Mouse (Mus musculus): Measurements from ENCODE around the gene Sytl1.

Gene Sytl1

DNA sequence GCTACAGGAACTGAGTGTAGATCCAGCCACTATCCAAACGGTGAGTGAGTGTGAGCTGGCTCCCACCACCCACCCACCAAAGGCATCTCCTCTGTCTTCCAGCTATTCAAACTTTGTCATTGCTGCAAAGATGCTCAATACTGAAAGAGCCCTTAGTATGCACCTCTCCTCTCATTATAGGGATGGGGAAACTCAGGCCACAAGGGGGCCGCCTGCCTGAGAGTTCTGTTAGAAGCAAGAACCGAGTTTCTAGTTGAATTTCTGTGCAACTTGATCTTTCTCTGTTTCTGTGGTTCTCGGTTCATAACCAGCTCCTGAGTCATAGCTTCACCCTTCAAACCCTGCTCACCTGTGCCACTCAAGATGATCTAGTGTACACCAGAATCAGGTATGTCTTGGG is 10.8 kb downstream of the Sytl1 start:
- TF ChIP-seq NANOG (IDR thresholded peaks at IDR 0.05; ENCODE audit: borderline replicate concordance, low read length) (no peak), POU5F1 (IDR thresholded peaks at IDR 0.05; ENCODE audit: borderline replicate concordance, low read length) (no peak), CTCF (conservative IDR thresholded peaks at IDR 0.05; ENCODE audit: low read length) (peak; percentile 13; the same call in 1 of the 2 replicates)
- Histone ChIP-seq H3K4me1 (replicated peaks; ENCODE audit: low read depth, low read length) (peaks cover 48% of the 10 kb centered on the region), H3K27me3 (ENCODE audit: insufficient read depth, low read length) (peaks cover 89% of the 10 kb centered on the region), H3K36me3 (ENCODE audit: insufficient read depth, low read length) (0 out of 2 replicates have a peak, but pooled peaks cover 3% of the 10 kb centered on the region), H3K4me3 (replicated peaks; ENCODE audit: low read length) (no peak overlapping the region), H3K9me3 (ENCODE audit: low read length) (no peaks in the 10 kb centered on the region)

DNA sequence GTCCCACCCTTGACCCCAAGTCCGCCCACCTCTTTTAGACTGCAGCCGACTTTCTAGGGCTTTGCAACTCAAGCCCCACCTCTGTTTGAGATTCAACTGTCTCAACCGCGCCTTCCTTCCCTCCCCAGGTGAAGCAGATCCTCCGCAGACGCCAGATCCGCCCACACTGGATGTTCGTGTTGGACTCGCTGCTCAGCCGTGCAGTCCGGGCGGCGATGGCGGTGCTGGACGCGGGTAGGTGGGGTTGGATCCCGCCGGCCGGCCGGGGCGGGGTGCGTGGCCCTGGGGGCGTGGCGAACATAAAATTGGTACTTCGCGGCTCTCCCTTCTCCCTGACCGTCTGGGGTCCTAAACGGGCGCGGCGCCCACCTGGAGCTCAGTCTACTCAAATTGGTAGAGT is 11.7 kb downstream of the Sytl1 start:
- TF ChIP-seq NANOG (IDR thresholded peaks at IDR 0.05; ENCODE audit: borderline replicate concordance, low read length), result no peak
- no peak for TF ChIP-seq POU5F1 (IDR thresholded peaks at IDR 0.05; ENCODE audit: borderline replicate concordance, low read length)
- TF ChIP-seq CTCF (conservative IDR thresholded peaks at IDR 0.05; ENCODE audit: low read length), result no peak
- Histone ChIP-seq H3K4me3 (replicated peaks; ENCODE audit: low read length) (peak overlapping the region; percentile 74), H3K36me3 (ENCODE audit: insufficient read depth, low read length) (0 out of 2 replicates have a peak, but pooled peaks cover 3% of the 10 kb centered on the region), H3K4me1 (replicated peaks; ENCODE audit: low read depth, low read length) (peaks cover 48% of the 10 kb centered on the region), H3K9me3 (ENCODE audit: low read length) (no peaks in the 10 kb centered on the region), H3K27me3 (ENCODE audit: insufficient read depth, low read length) (peaks cover 95% of the 10 kb centered on the region)

DNA sequence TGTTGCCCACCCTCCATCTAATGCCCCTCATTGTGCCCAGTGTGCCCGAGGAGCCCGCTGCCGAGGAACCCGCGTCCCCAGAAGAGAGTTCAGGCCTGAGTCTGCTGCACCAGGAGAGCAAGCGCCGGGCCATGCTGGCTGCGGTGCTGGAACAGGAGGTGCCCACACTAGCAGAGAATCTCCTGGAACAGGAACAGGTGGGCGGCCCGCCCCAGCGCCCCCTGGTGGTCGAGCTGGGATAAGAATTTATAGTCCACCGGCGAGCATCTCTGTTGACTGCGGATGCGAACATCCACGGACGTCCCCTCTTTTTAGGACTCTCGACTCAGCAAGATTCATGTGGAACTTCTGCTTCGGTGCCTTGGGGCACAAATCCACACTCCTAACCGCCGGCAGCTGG is 12.3 kb downstream of the Sytl1 start:
- Histone ChIP-seq H3K36me3 (ENCODE audit: insufficient read depth, low read length) (0 out of 2 replicates have a peak, but pooled peaks cover 3% of the 10 kb centered on the region), H3K4me3 (replicated peaks; ENCODE audit: low read length) (peak overlapping the region; percentile 74), H3K27me3 (ENCODE audit: insufficient read depth, low read length) (peaks cover 95% of the 10 kb centered on the region), H3K4me1 (replicated peaks; ENCODE audit: low read depth, low read length) (peaks cover 47% of the 10 kb centered on the region), H3K9me3 (ENCODE audit: low read length) (no peaks in the 10 kb centered on the region)
- TF ChIP-seq NANOG (IDR thresholded peaks at IDR 0.05; ENCODE audit: borderline replicate concordance, low read length), result no peak
- TF ChIP-seq CTCF (conservative IDR thresholded peaks at IDR 0.05; ENCODE audit: low read length), result peak; percentile 56

DNA sequence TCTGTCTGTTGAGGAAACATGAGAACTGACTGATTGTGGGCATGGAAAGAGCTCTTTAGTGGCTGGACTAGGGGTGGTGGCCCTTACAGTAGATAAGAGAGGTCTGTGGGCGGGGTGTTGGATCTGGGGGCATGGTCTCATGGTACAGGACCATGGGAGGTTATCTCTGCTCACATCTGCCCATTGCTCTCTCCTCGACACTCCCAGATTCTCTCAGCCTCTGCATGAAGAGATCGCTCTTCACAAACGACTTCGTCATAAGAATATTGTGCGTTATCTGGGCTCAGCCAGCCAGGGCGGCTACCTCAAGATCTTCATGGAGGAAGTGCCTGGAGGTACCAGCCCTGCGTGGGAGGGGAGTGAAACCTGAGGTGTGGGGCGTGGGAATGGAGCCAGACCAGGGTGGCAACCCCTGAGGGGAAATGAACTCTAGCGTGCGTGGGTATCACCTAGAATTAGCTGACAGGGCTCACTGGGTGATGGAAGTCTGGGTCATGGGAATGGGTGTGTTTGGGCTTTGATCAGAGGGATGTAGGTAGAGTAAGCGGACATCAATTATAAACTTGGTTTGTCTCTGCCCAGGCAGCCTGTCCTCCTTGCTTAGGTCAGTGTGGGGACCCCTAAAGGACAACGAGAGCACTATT is 15.0 kb downstream of the Sytl1 start:
- Histone ChIP-seq H3K4me3 (replicated peaks; ENCODE audit: low read length) (no peak overlapping the region), H3K4me1 (replicated peaks; ENCODE audit: low read depth, low read length) (peaks cover 56% of the 10 kb centered on the region), H3K27me3 (ENCODE audit: insufficient read depth, low read length) (peaks cover 93% of the 10 kb centered on the region), H3K9me3 (ENCODE audit: low read length) (no peaks in the 10 kb centered on the region), H3K36me3 (ENCODE audit: insufficient read depth, low read length) (no peaks in the 10 kb centered on the region)
- TF ChIP-seq POU5F1 (IDR thresholded peaks at IDR 0.05; ENCODE audit: borderline replicate concordance, low read length), result no peak
- TF ChIP-seq CTCF (conservative IDR thresholded peaks at IDR 0.05; ENCODE audit: low read length), result no peak
- no peak for TF ChIP-seq NANOG (IDR thresholded peaks at IDR 0.05; ENCODE audit: borderline replicate concordance, low read length)

DNA sequence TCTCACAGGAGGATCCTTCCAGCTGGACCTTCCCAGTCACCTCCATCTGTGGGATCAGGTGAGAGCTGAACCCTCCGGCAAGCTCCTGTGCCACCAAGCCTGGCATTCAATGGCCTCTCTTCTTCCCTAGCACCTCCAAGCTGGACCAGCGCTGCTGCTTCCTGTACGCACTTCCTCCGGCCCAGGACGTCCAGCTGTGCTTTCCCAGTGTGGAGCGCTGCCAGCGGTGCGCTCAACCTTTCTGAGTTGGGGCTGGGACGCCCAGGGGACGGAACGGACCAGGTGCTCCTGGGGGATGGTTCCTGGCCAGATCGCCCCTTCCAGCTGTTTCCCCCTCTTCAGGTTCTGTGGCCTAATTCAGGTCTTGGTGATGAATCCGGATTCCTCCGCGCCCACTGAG is 15.8 kb downstream of the Sytl1 start:
- no peaks in the 10 kb centered on the region for H3K36me3 ChIP-seq (ENCODE audit: insufficient read depth, low read length)
- TF ChIP-seq POU5F1 (IDR thresholded peaks at IDR 0.05; ENCODE audit: borderline replicate concordance, low read length), result no peak
- no peak for TF ChIP-seq NANOG (IDR thresholded peaks at IDR 0.05; ENCODE audit: borderline replicate concordance, low read length)
- TF ChIP-seq CTCF (conservative IDR thresholded peaks at IDR 0.05; ENCODE audit: low read length), result no peak
- no peaks in the 10 kb centered on the region for H3K9me3 ChIP-seq (ENCODE audit: low read length)
- peaks cover 65% of the 10 kb centered on the region for H3K4me1 ChIP-seq (replicated peaks; ENCODE audit: low read depth, low read length)
- peaks cover 90% of the 10 kb centered on the region for H3K27me3 ChIP-seq (ENCODE audit: insufficient read depth, low read length)
- H3K4me3 ChIP-seq (replicated peaks; ENCODE audit: low read length), result peak overlapping the region; percentile 46; the same call in 1 of the 2 replicates

DNA sequence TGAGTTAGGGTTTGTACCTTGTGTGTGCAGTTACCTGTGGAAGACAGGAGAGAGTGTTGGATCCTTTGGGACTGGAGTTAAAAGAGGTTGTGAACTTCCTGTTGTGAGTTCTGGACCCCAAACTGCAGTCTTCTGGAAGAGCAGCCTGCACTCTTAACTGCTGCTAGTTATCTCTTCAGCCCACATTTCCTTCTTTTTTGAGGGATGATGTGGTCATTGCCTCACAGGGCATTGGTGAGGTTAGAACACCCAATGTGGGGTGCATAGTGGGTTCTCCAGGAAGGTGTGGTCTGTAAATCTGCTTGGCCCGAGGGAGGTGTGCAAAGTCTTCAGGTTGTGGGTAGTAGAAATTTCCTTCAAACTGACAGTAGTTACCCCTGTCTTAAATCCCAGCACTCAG is 18.6 kb downstream of the Sytl1 start:
- Histone ChIP-seq H3K36me3 (ENCODE audit: insufficient read depth, low read length) (no peaks in the 10 kb centered on the region), H3K4me3 (replicated peaks; ENCODE audit: low read length) (no peak overlapping the region), H3K9me3 (ENCODE audit: low read length) (no peaks in the 10 kb centered on the region), H3K27me3 (ENCODE audit: insufficient read depth, low read length) (peaks cover 73% of the 10 kb centered on the region), H3K4me1 (replicated peaks; ENCODE audit: low read depth, low read length) (peaks cover 54% of the 10 kb centered on the region)
- TF ChIP-seq CTCF (conservative IDR thresholded peaks at IDR 0.05; ENCODE audit: low read length) (no peak), POU5F1 (IDR thresholded peaks at IDR 0.05; ENCODE audit: borderline replicate concordance, low read length) (no peak), NANOG (IDR thresholded peaks at IDR 0.05; ENCODE audit: borderline replicate concordance, low read length) (no peak)

DNA sequence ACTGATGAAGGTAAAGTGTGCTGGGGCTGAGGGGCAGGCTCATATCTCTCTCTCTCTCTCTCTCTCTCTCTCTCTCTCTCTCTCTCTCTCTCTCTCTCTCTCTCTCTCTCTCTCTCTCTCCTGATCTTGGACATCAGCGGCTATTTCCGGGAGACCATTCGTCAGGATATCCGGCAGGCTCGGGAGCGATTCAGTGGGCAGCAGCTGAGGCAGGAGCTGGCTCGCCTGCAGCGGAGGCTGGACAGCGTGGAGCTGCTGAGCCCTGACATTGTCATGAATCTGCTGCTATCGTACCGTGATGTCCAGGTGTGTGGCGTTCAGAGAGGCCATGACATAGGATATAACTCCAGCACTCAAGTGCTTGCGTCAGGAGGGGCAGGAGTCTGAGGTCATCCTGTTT is 19.4 kb downstream of the Sytl1 start:
- H3K27me3 ChIP-seq (ENCODE audit: insufficient read depth, low read length), result peaks cover 69% of the 10 kb centered on the region
- H3K9me3 ChIP-seq (ENCODE audit: low read length), result no peaks in the 10 kb centered on the region
- no peak overlapping the region for H3K4me3 ChIP-seq (replicated peaks; ENCODE audit: low read length)
- TF ChIP-seq POU5F1 (IDR thresholded peaks at IDR 0.05; ENCODE audit: borderline replicate concordance, low read length) (no peak), CTCF (conservative IDR thresholded peaks at IDR 0.05; ENCODE audit: low read length) (no peak)
- H3K36me3 ChIP-seq (ENCODE audit: insufficient read depth, low read length), result no peaks in the 10 kb centered on the region
- peaks cover 52% of the 10 kb centered on the region for H3K4me1 ChIP-seq (replicated peaks; ENCODE audit: low read depth, low read length)

DNA sequence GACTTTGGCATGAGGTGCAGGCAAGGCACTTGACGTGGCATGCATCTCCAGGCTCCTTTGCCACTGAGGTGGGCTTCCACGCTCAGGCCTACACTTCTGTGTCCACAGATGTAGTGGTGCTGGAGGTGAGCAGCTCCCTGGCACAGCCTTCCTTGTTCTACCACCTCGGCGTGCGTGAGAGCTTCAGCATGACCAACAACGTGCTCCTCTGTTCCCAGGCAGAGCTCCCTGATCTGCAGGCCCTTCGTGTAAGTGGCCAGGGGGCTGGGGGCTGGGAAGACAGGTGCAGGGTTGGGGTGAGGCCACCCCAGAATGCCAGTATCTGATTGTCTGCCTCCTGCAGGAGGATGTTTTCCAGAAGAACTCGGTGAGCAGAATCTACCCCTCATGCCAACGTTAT is 20.2 kb downstream of the Sytl1 start:
- TF ChIP-seq NANOG (IDR thresholded peaks at IDR 0.05; ENCODE audit: borderline replicate concordance, low read length) (no peak), POU5F1 (IDR thresholded peaks at IDR 0.05; ENCODE audit: borderline replicate concordance, low read length) (no peak), CTCF (conservative IDR thresholded peaks at IDR 0.05; ENCODE audit: low read length) (no peak)
- no peaks in the 10 kb centered on the region for H3K36me3 ChIP-seq (ENCODE audit: insufficient read depth, low read length)
- H3K9me3 ChIP-seq (ENCODE audit: low read length), result no peaks in the 10 kb centered on the region
- peaks cover 47% of the 10 kb centered on the region for H3K4me1 ChIP-seq (replicated peaks; ENCODE audit: low read depth, low read length)
- H3K4me3 ChIP-seq (replicated peaks; ENCODE audit: low read length), result no peak overlapping the region
- peaks cover 61% of the 10 kb centered on the region for H3K27me3 ChIP-seq (ENCODE audit: insufficient read depth, low read length)

DNA sequence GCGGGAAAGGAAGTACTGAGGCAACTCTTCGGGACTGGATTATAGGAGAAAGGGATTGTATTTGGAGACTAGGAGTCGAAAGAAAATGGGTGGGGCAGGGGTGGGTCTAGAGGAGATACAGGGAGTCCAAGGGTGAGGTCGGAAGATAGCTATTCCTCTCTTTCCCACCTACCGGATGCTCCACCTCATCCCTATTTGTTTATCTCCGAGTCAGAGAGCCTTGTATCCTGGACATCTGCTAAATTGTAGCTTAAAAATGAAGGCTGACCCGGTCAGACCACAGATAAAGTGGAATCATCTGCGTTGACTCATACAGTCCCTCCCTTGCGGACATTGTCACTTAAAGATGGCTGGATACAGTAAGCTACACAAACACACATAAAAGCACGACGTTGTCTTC is 21.0 kb downstream of the Sytl1 start:
- H3K4me1 ChIP-seq (replicated peaks; ENCODE audit: low read depth, low read length), result peaks cover 39% of the 10 kb centered on the region
- no peaks in the 10 kb centered on the region for H3K9me3 ChIP-seq (ENCODE audit: low read length)
- no peak for TF ChIP-seq POU5F1 (IDR thresholded peaks at IDR 0.05; ENCODE audit: borderline replicate concordance, low read length)
- TF ChIP-seq NANOG (IDR thresholded peaks at IDR 0.05; ENCODE audit: borderline replicate concordance, low read length), result no peak
- TF ChIP-seq CTCF (conservative IDR thresholded peaks at IDR 0.05; ENCODE audit: low read length), result no peak

More for the DNA sequence above, 21.0 kb downstream of the Sytl1 start:
- H3K4me3 ChIP-seq (replicated peaks; ENCODE audit: low read length), result peak overlapping the region; percentile 93
- peaks cover 53% of the 10 kb centered on the region for H3K27me3 ChIP-seq (ENCODE audit: insufficient read depth, low read length)
- no peaks in the 10 kb centered on the region for H3K36me3 ChIP-seq (ENCODE audit: insufficient read depth, low read length)
